Mouse (Mus musculus) midbrain, embryonic 14.5 days (tissue): ENCODE data around the gene Daam1. TPM values are rescaled to one million over a fixed set of nuclear protein-coding genes. Genes with fewer than 3 reads are reported as not detected.

Source experiments
- ATAC-seq: fragments of 200-750 bp; cut with Nextera tagmentation; 2 replicates; pipeline ENCODE4 v1.8.0; 2017; ENCODE audit warnings: moderate number of reproducible peaks, moderate library complexity; ENCODE audit not compliant: low FRiP score, low TSS enrichment
- DNase-seq: peaks from one replicate; pipeline ENCODE4 v3.0.0-alpha.2; 2015
- H3K27ac ChIP-seq: fragments of 300-500 bp; sonication (generic); replicated peaks from 2 replicates; pipeline ENCODE4 v1.5.1; 2014; ENCODE audit warnings: mild to moderate bottlenecking, low read depth, low read length, moderate library complexity
- H3K27me3 ChIP-seq: fragments of 300-500 bp; sonication (generic); 2 replicates; pipeline ENCODE4 v1.6.1; 2014; ENCODE audit warnings: low read length, control low read depth, mixed read lengths; ENCODE audit not compliant: control insufficient read depth, insufficient read depth
- H3K36me3 ChIP-seq: fragments of 300-500 bp; sonication (generic); 2 replicates; pipeline ENCODE4 v1.6.1; 2014; ENCODE audit warnings: low read length, control low read depth; ENCODE audit not compliant: control insufficient read depth, insufficient read depth
- H3K4me1 ChIP-seq: fragments of 300-500 bp; sonication (generic); 2 replicates; pipeline ENCODE4 v1.6.1; 2014; ENCODE audit warnings: mild to moderate bottlenecking, antibody characterized with exemption, low read length, control low read depth; ENCODE audit not compliant: control insufficient read depth, insufficient read depth
- H3K4me2 ChIP-seq: fragments of 300-500 bp; sonication (generic); 2 replicates; pipeline ENCODE4 v1.6.1; 2014; ENCODE audit warnings: mild to moderate bottlenecking, low read length, moderate library complexity
- H3K4me3 ChIP-seq: fragments of 300-500 bp; sonication (generic); replicated peaks from 2 replicates; pipeline ENCODE4 v1.5.1; 2014; ENCODE audit warnings: low read depth, low read length
- H3K9ac ChIP-seq: fragments of 300-500 bp; sonication (generic); replicated peaks from 2 replicates; pipeline ENCODE4 v1.6.1; 2014; ENCODE audit warnings: mild to moderate bottlenecking, low read length, moderate library complexity
- H3K9me3 ChIP-seq: fragments of 300-500 bp; sonication (generic); 2 replicates; pipeline ENCODE4 v1.6.1; 2016; ENCODE audit warnings: low read length, control low read depth, mixed read lengths; ENCODE audit not compliant: control insufficient read depth
- WGBS: fragments of 180-500 bp; shearing (Covaris S2); extraction: QIAGEN DNeasy Blood & Tissue Kit; methylation state at CpG from one replicate; pipeline ENCODE4 v1.1.7; 2014; 5-methylcytosine and 5-hydroxymethylcytosine counted together
- polyA plus RNA-seq: library from polyadenylated mRNA; unstranded; fragments of >200 nt; fragmentation: Nextera tagmentation; extraction: Ambion mirVana; gene quantifications from 2 replicates; pipeline ENCODE4 v1.2.1, GENCODE M21; 2014

The Daam1 gene
- polyA plus RNA-seq, 1 experiment from 2014 or later: 42.8 TPM

GRCm38 (mm10) chr12:71821743-71822142 lies 9.1 kb upstream of the Daam1 start:
- H3K9me3 ChIP-seq: no peaks in the 10 kb centered on the region
- H3K27ac ChIP-seq: no peak overlapping the region
- WGBS: 90% methylated on average over 8 of the region's 8 CpGs
- no peak overlapping the region for H3K4me2 ChIP-seq
- no peak for ATAC-seq
- no peaks in the 10 kb centered on the region for H3K4me1 ChIP-seq
- H3K9ac ChIP-seq: no peak overlapping the region
- no peaks in the 10 kb centered on the region for H3K27me3 ChIP-seq
- no peak overlapping the region for H3K4me3 ChIP-seq
- H3K36me3 ChIP-seq: no peaks in the 10 kb centered on the region
- DNase-seq: no peak

GRCm38 (mm10) chr12:71824927-71825326 lies 6.0 kb upstream of the Daam1 start:
- Histone ChIP-seq H3K4me1 (no peaks in the 10 kb centered on the region; the same call in 1 of the 2 replicates), H3K27ac (no peak overlapping the region), H3K36me3 (no peaks in the 10 kb centered on the region), H3K9ac (no peak overlapping the region), H3K27me3 (no peaks in the 10 kb centered on the region), H3K9me3 (no peaks in the 10 kb centered on the region), H3K4me2 (no peak overlapping the region), H3K4me3 (no peak overlapping the region)
- WGBS: 72% methylated on average over 6 of the region's 6 CpGs
- no peak for ATAC-seq
- DNase-seq: no peak

DNA sequence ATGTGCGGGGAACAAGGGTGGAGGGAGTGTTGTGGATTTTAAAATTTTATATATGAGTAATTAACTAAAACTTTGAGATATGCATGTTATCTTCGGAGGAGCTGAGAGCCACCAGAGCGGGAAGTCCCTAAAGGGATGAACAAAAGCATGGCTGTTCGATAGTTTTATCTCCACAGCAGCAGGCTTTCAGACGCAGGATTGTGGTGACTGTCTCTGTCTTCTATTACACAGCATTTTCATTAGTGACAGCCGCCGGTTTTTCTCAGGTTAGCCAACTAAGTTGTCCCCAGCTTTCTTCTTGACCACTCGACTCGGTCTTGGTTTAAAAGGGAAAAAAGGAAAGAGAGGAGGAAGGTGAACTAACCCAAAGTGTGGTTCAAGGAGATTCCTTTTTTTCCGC lies 739 bp upstream of the Daam1 start:
- DNase-seq: no peak
- no peaks in the 10 kb centered on the region for H3K9me3 ChIP-seq
- H3K36me3 ChIP-seq: no peaks in the 10 kb centered on the region
- 8% methylated on average over 10 of the region's 10 CpGs for WGBS
- ATAC-seq: no peak
- peak overlapping the region; percentile 80 for H3K27ac ChIP-seq
- H3K9ac ChIP-seq: peak overlapping the region; percentile 65
- peak overlapping the region; percentile 69 for H3K4me2 ChIP-seq
- H3K4me1 ChIP-seq: peaks cover 30% of the 10 kb centered on the region
- H3K4me3 ChIP-seq: peak overlapping the region; percentile 91
- H3K27me3 ChIP-seq: no peaks in the 10 kb centered on the region

DNA sequence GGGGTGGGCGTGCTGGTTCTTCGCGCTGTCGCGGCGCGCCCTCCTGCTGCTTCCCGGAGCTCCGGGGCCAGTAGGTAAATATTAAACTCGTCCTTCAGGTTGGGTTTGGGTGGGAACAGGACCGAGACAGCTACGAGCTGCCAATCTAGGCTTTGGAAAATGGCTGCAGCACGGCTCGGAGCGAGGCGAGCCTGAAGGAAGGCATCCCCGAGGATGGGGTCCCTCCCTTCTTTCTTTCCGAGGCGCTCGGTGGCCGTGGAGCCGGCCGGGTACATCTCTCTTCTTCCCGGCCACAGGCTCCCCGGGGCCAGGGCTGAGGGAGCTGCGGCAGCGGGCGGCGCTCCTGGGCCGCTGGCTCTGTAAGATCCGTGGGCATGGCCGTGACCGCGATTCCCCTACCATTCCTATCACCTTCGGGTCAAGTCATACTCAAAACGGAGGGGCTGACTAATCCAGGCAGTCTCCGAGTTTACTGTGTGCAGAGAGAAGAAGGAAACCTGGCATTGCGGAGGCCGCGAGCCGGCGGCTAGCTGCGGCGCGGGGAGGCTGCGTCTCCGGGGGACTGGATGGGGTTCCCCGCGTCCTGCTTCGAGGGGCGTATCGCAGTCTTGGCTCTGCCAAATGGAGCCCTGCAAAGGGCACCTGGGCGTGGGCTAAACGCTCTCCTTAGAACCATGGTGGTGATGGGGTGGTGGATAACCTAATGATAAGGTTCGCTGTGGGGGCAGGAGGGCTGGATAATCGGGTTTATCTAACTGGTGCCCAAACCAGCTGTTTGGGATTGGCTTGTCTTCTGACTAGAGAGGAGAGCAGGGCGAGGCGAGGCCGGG lies 595 bp downstream of the Daam1 start:
- DNase-seq (peak; percentile 69), ATAC-seq (peak; percentile 46)
- Histone ChIP-seq H3K4me2 (peak overlapping the region; percentile 77), H3K27me3 (no peaks in the 10 kb centered on the region), H3K4me1 (peaks cover 35% of the 10 kb centered on the region), H3K9ac (peak overlapping the region; percentile 94), H3K4me3 (peak overlapping the region; percentile 91), H3K36me3 (no peaks in the 10 kb centered on the region), H3K9me3 (no peaks in the 10 kb centered on the region), H3K27ac (peak overlapping the region; percentile 93)
- WGBS: under 1% methylated on average over 59 of the region's 59 CpGs

DNA sequence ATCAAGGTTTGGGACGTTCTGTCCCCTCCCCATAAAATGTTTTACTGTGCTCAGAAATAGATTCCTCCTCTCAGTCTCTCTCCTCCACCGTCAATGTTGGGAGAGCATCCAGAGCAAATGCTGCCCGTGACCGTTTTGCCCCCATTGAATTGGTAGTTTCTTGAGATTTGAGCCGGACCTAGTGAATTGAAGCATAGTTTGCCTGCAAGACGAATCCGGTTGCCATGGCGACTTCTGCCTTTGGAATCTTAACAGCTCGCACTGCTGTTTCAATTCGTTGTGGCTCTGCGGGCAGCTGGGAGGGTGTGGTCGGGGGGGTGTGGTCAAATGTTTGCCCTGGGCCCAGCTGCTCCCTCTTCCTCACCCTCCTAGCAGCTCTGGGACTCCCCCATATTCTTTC lies 1.3 kb downstream of the Daam1 start:
- ATAC-seq (peak; percentile 26; the same call in 1 of the 2 replicates), DNase-seq (peak; percentile 93)
- H3K9ac ChIP-seq: peak overlapping the region; percentile 94
- no peaks in the 10 kb centered on the region for H3K27me3 ChIP-seq
- peaks cover 35% of the 10 kb centered on the region for H3K4me1 ChIP-seq
- H3K36me3 ChIP-seq: no peaks in the 10 kb centered on the region
- WGBS: 0% methylated on average over 12 of the region's 12 CpGs
- H3K4me2 ChIP-seq: peak overlapping the region; percentile 77
- peak overlapping the region; percentile 91 for H3K4me3 ChIP-seq
- H3K9me3 ChIP-seq: no peaks in the 10 kb centered on the region
- H3K27ac ChIP-seq: peak overlapping the region; percentile 93

DNA sequence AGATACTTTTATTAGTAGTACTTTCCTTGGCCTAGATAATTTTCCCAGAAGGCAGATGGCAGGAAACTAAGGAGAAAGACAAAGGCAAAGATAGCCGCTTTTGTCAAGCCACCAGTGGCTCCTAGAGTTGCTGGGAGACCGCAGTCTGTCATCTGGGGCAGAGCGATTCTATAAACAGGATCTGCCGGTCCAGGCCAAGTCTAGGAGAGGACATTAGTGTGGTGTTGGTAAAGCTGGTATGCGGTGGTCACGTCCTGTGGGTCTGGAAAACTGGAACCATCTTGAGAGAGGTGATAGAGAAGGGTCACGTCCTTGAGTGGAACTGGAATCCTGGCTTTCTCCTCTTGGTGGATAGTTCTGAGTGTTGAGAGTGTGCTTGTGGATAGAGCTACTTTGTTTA lies 3.2 kb downstream of the Daam1 start:
- Histone ChIP-seq H3K36me3 (no peaks in the 10 kb centered on the region), H3K4me2 (peak overlapping the region; percentile 27; the same call in 1 of the 2 replicates), H3K9me3 (no peaks in the 10 kb centered on the region), H3K27me3 (no peaks in the 10 kb centered on the region), H3K27ac (no peak overlapping the region), H3K4me3 (no peak overlapping the region), H3K4me1 (peaks cover 45% of the 10 kb centered on the region), H3K9ac (no peak overlapping the region)
- no peak for DNase-seq
- no peak for ATAC-seq
- 71% methylated on average over 7 of the region's 7 CpGs for WGBS

DNA sequence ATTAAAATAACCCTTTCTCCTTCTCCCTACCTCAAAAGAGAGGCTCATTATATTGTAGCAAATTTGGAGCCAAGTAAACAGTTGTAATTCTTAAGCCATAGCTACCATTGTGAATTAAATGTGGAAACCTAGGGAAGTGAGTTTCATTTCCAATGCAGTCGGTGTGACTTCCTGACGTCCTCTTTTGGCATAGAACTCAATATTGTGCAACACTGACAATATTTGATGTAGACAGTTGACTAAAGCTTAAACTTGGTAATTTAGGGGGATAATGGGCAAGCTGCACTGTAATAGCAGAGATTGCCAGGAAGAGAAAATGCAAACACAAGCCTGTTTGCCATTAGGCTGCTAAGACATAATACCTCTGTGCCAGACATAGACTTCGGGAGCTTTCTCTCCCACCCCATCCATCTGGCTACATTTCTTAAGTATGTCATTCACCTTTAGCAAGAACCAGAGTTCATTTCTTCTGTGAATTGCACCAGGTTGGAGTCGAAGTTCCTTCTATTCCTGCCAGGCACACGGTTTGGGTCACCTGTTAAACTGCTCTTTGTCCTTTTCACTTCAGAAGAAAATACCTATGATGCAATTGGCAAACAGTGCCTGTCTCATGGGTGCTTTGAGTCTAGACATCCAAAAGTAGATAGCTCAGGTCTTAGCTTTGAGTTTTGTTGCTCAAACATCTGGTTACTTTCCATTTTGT lies 5.2 kb downstream of the Daam1 start:
- ATAC-seq: no peak

GRCm38 (mm10) chr12:71836776-71837175 lies 5.9 kb downstream of the Daam1 start:
- ATAC-seq (no peak), DNase-seq (no peak)
- no peaks in the 10 kb centered on the region for H3K27me3 ChIP-seq
- no peaks in the 10 kb centered on the region for H3K9me3 ChIP-seq
- no peak overlapping the region for H3K4me2 ChIP-seq
- H3K4me1 ChIP-seq: peaks cover 60% of the 10 kb centered on the region
- no peak overlapping the region for H3K4me3 ChIP-seq
- no peak overlapping the region for H3K27ac ChIP-seq
- no peaks in the 10 kb centered on the region for H3K36me3 ChIP-seq
- no peak overlapping the region for H3K9ac ChIP-seq
- 94% methylated on average over 6 of the region's 6 CpGs for WGBS

More for the DNA sequence above, 5.2 kb downstream of the Daam1 start:
- Histone ChIP-seq H3K9ac (no peak overlapping the region), H3K9me3 (no peaks in the 10 kb centered on the region), H3K4me3 (no peak overlapping the region), H3K4me2 (no peak overlapping the region), H3K36me3 (no peaks in the 10 kb centered on the region), H3K27ac (no peak overlapping the region), H3K27me3 (no peaks in the 10 kb centered on the region), H3K4me1 (peaks cover 57% of the 10 kb centered on the region)
- DNase-seq: no peak
- WGBS: 87% methylated on average over 5 of the region's 5 CpGs
